ENCODE assay signal across 18 mouse cellular contexts in the genomic region with DNA sequence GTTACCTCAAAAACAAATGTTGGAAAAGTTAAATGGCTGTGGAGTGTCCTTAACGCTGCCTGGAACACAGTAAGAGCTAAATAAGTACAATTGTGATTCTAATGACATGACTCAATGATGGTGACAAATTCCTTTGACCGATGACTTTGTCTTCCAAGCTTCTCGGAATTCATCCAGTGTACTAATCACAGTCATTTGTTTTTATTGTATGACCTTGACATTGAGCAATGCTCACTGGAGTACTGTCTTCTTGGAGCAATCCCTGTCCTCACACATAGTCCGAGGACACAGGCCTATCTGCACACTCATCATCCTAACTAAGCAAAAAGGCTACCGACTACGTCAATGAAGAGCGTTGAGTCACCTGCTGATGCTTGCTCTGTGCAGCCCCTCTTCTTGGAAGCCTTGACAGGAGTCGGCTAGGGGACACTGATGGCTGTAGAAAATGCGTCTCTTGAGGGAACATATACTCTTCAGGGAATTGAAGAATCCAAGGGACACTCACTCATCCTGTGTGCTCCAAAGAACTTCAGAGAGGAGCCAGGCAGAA. TPM values are rescaled to one million over a fixed set of nuclear protein-coding genes. Genes with fewer than 3 reads are reported as not detected.
A peak's percentile ranks its signal among the peaks of the same experiment; 100 is the strongest.
DNase-seq lines count a peak whose midpoint lies in the region; ATAC-seq and TF ChIP-seq lines count a peak whose summit lies in the region.
"Had no signal": no experiment of that assay in that cellular context is flagged by ENCODE, and none has a peak within 500 bp of the region (broad histone marks: within the 10 kb centered on the region; RNA-seq: fewer than 3 reads in every experiment).

No protein-coding gene starts in this region.

- H3K9ac ChIP-seq in forebrain, embryonic 14.5 days (ENCODE audit: low read length), result no peak overlapping the region
- H3K9ac ChIP-seq: forebrain, embryonic 13.5 days; heart, embryonic 13.5 days; hindbrain, embryonic 12.5 days had no signal

- no peaks in the 10 kb centered on the region for H3K27me3 ChIP-seq in myocyte (ENCODE audit: control insufficient read depth, insufficient read depth, insufficient read length)
- no peaks in the 10 kb centered on the region for H3K27me3 ChIP-seq in forebrain, embryonic 14.5 days (replicated peaks; ENCODE audit: control insufficient read depth, insufficient read depth, low read length)
- H3K27me3 ChIP-seq: forebrain, embryonic 13.5 days; hindbrain, embryonic 12.5 days had no signal

- DNase-seq in adrenal gland, adult 2 months, result peak; percentile 86
- no peak for DNase-seq in adrenal gland, postnatal 4 days (ENCODE audit: low spot score in 2 of 2)
- peak; percentile 14 for DNase-seq in Muller cell, postnatal 12 days (ENCODE audit: inconsistent ontology term)
- peak; percentile 58 for DNase-seq in adrenal gland, postnatal 10 days
- DNase-seq in forebrain, embryonic 14.5 days (ENCODE audit: low spot score), result no peak
- DNase-seq: cerebellum, adult 11-12 months; cerebellum, adult 9-10 months; gastrocnemius, adult 2 months; gastrocnemius, postnatal 25 days; heart, postnatal 4 days; kidney, adult 11 months had no signal

- H3ac ChIP-seq in myocyte (ENCODE audit: control insufficient read depth, insufficient read length), result no peak overlapping the region

- no peak overlapping the region for H3K4me2 ChIP-seq in myocyte (ENCODE audit: low read depth)
- no peak overlapping the region for H3K4me2 ChIP-seq in forebrain, embryonic 14.5 days (ENCODE audit: low read length)
- H3K4me2 ChIP-seq: forebrain, embryonic 13.5 days; heart, embryonic 13.5 days; hindbrain, embryonic 12.5 days had no signal

- WGBS in forebrain, embryonic 14.5 days, result 92% methylated on average over 9 of the region's 9 CpGs

- no peak overlapping the region for H3K4me3 ChIP-seq in myocyte
- H3K4me3 ChIP-seq in forebrain, embryonic 14.5 days (ENCODE audit: low read depth, low read length), result no peak overlapping the region
- H3K4me3 ChIP-seq: embryonic facial prominence, embryonic 10.5 days; forebrain, embryonic 13.5 days; gastrocnemius, adult 2 months; heart, embryonic 13.5 days; hindbrain, embryonic 12.5 days had no signal

- H3K36me3 ChIP-seq in myocyte (ENCODE audit: control insufficient read depth, insufficient read depth), result no peaks in the 10 kb centered on the region
- H3K36me3 ChIP-seq in forebrain, embryonic 14.5 days (ENCODE audit: control insufficient read depth, insufficient read depth, low read length), result no peaks in the 10 kb centered on the region
- H3K36me3 ChIP-seq: embryonic facial prominence, embryonic 10.5 days; heart, embryonic 13.5 days; hindbrain, embryonic 12.5 days had no signal

- H3K4me1 ChIP-seq in forebrain, embryonic 14.5 days (ENCODE audit: control insufficient read depth, insufficient read depth, low read length), result no peaks in the 10 kb centered on the region
- H3K4me1 ChIP-seq: embryonic facial prominence, embryonic 10.5 days; hindbrain, embryonic 12.5 days had no signal

- no peak for ATAC-seq in forebrain, embryonic 14.5 days
- no peak for ATAC-seq in inflammation-experienced regulatory T-cells, adult 6 months
- ATAC-seq: forebrain, embryonic 13.5 days; hindbrain, embryonic 16.5 days had no signal

- H3K9me3 ChIP-seq in forebrain, embryonic 14.5 days (replicated peaks; ENCODE audit: control insufficient read depth, low read length), result no peaks in the 10 kb centered on the region
- H3K9me3 ChIP-seq: embryonic facial prominence, embryonic 10.5 days; forebrain, embryonic 13.5 days; heart, embryonic 13.5 days; hindbrain, embryonic 12.5 days had no signal

- no peak for TF ChIP-seq POLR2A in myocyte (IDR thresholded peaks at IDR 0.05; ENCODE audit: insufficient read length, low read depth)

- H3K79me2 ChIP-seq in myocyte (ENCODE audit: control insufficient read depth, insufficient read depth), result no peaks in the 10 kb centered on the region

- H3K27ac ChIP-seq in forebrain, embryonic 14.5 days (ENCODE audit: low read depth, low read length), result no peak overlapping the region
- H3K27ac ChIP-seq: embryonic facial prominence, embryonic 10.5 days; forebrain, embryonic 13.5 days; gastrocnemius, adult 2 months; heart, embryonic 13.5 days; hindbrain, embryonic 12.5 days had no signal

TF ChIP-seq in myocyte, 11 proteins besides CTCF, POLR2A, EP300 and RAD21:
- TF ChIP-seq E2F4 (IDR thresholded peaks at IDR 0.05; ENCODE audit: insufficient read depth) (no peak), MYOG (IDR thresholded peaks at IDR 0.05; ENCODE audit: control insufficient read depth in 1 of 3, insufficient read depth in 1 of 3, insufficient read length in 2 of 3, low read depth in 2 of 3) (no peak), CEBPB (IDR thresholded peaks at IDR 0.05; ENCODE audit: insufficient read depth, poor library complexity, severe bottlenecking) (peak; percentile 25; the same call in 1 of the 2 replicates), SRF (IDR thresholded peaks at IDR 0.05; ENCODE audit: control insufficient read depth, insufficient read length, low read depth) (no peak), TCF12 (IDR thresholded peaks at IDR 0.05; ENCODE audit: insufficient read depth, poor library complexity, severe bottlenecking) (no peak), POLR2AphosphoS2 (IDR thresholded peaks at IDR 0.05; ENCODE audit: insufficient read length, low read depth) (no peak)
TF ChIP-seq in myocyte: peak in this region for 1.

RNA-seq across cellular contexts. Expression of gene Gramd1b, which starts 58.1 kb away (rescaled TPM):
- total RNA-seq in adrenal gland, adult 2 months (2021), result 1,000 to 10,000 TPM in 1 of 2 experiments, 100 to 1,000 TPM in 1; 336 to 1,336 TPM
- polyA plus RNA-seq in adrenal gland, adult 2 months (2012; rRNA removed), result 329 and 574 TPM in 2 replicates
- 100 to 1,000 TPM; 476 to 492 TPM for total RNA-seq in adrenal gland, postnatal 4 days (2021)
- 100 to 1,000 TPM; 281 to 297 TPM for total RNA-seq in adrenal gland, postnatal 10 days (2021)
- polyA plus RNA-seq in myocyte (2012; fragmentation: generic; extraction: Trizol), result 33.9 TPM
- 8.6 and 12.2 TPM in 2 replicates for polyA plus RNA-seq in forebrain, embryonic 14.5 days (2014; fragmentation: Nextera tagmentation; extraction: Ambion mirVana)
- 10 to 100 TPM; 69.8 to 81.5 (median 80.6) TPM for polyA plus RNA-seq in inflammation-experienced regulatory T-cells, adult 6 months (2017; shearing (Covaris generic))

Comparison
In these comparisons a context has a peak if more than half of its experiments do, and no peak if none do; other contexts are left out.
1. DNase-seq: peak in adrenal gland, adult 2 months (single experiment), Muller cell, postnatal 12 days (single experiment) and adrenal gland, postnatal 10 days (single experiment); none in adrenal gland, postnatal 4 days (0 of 2) and forebrain, embryonic 14.5 days (single experiment).